Comparison of ENCODE assay signal across 8 mouse cellular contexts in the genomic region with DNA sequence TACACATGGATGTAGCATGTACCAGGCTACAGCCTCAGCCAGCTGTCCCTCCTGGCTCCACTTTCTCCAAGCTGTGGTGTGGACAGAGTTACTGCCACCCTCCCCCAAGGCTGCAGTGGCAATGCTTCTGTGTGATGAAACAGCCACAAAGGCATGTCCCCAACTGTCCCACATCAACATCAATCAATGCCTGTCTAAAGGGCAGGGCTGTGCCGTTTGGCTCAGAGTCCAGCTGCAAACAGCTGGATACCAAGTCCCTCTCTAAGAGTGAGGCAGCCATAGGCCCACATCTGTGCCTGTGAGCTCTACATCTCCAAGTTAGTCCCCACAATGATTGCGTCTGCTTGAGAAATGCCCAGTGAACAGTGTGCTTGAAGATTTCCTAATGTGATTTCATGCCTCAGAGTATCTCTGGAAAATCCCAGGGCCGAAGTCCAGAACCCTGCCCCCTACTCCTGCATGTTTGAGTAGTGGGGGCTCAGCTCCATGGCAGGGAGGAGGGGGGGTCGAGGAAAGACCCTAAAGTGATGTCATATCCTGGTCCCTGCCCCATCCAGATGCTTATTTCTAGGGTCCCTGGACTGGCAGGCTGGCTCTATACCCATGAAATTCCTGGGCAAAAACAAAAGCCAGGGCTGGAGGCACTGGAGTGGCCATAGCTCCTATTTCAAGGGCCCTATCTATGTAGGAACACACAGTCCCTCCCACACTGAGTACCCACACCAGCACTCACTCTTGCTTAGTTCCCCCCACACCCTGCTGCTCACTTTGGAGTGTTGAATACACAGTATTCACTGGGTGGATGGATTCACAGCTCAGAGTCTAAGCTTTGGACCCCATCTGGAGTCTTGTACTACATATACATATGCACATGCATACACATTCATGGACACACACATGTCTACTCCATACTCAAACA. TPM values are rescaled to one million over a fixed set of nuclear protein-coding genes. Genes with fewer than 3 reads are reported as not detected.
A peak's percentile ranks its signal among the peaks of the same experiment; 100 is the strongest.
DNase-seq lines count a peak whose midpoint lies in the region; ATAC-seq and TF ChIP-seq lines count a peak whose summit lies in the region.

No protein-coding gene starts in this region.

- H3ac ChIP-seq in myocyte (ENCODE audit: control insufficient read depth, insufficient read length): no peak overlapping the region

- H3K36me3 ChIP-seq in kidney, adult 2 months (ENCODE audit: control insufficient read depth, insufficient read depth, low read length): no peaks in the 10 kb centered on the region
- no peaks in the 10 kb centered on the region for H3K36me3 ChIP-seq in embryonic facial prominence, embryonic 11.5 days (replicated peaks; ENCODE audit: control insufficient read depth, insufficient read depth, low read depth, low read length)
- no peaks in the 10 kb centered on the region for H3K36me3 ChIP-seq in limb, embryonic 13.5 days
- peaks cover 10% of the 10 kb centered on the region for H3K36me3 ChIP-seq in myocyte (ENCODE audit: control insufficient read depth, insufficient read depth)

- TF ChIP-seq CTCF in kidney, adult 2 months (conservative IDR thresholded peaks at IDR 0.05; ENCODE audit: insufficient read depth, insufficient read length, low read depth, low read length): no peak

- H3K9me3 ChIP-seq in embryonic facial prominence, embryonic 11.5 days (replicated peaks; ENCODE audit: control insufficient read depth, low read length): no peaks in the 10 kb centered on the region
- H3K9me3 ChIP-seq in limb, embryonic 13.5 days: no peaks in the 10 kb centered on the region

- 19% methylated on average over 4 of the region's 4 CpGs for WGBS in kidney, adult 2 months
- 34% methylated on average over 4 of the region's 4 CpGs for WGBS in embryonic facial prominence, embryonic 11.5 days
- 32% methylated on average over 4 of the region's 4 CpGs for WGBS in limb, embryonic 13.5 days

- TF ChIP-seq POLR2A in kidney, adult 2 months (IDR thresholded peaks at IDR 0.05; ENCODE audit: low read depth, low read length): no peak
- no peak for TF ChIP-seq POLR2A in myocyte (IDR thresholded peaks at IDR 0.05; ENCODE audit: insufficient read length, low read depth)

- peak; percentile 31 for DNase-seq in kidney, adult 2 months
- no peak for DNase-seq in kidney, adult 11 months
- DNase-seq in embryonic facial prominence, embryonic 11.5 days (ENCODE audit: low spot score): no peak
- no peak for DNase-seq in frontal cortex, postnatal 25 days (ENCODE audit: low spot score in 2 of 2)
- DNase-seq in layer of hippocampus, adult 18-20 months (ENCODE audit: low spot score in 2 of 2): no peak
- DNase-seq in layer of hippocampus, postnatal 14 days (ENCODE audit: low spot score in 2 of 2): no peak

- no peak overlapping the region for H3K4me3 ChIP-seq in kidney, adult 2 months (ENCODE audit: insufficient read depth, low read depth, low read length)
- no peak overlapping the region for H3K4me3 ChIP-seq in embryonic facial prominence, embryonic 11.5 days (ENCODE audit: low read depth, low read length)
- no peak overlapping the region for H3K4me3 ChIP-seq in limb, embryonic 13.5 days
- no peak overlapping the region for H3K4me3 ChIP-seq in myocyte

- no peak overlapping the region for H3K4me2 ChIP-seq in embryonic facial prominence, embryonic 11.5 days (ENCODE audit: low read depth, low read length)
- H3K4me2 ChIP-seq in limb, embryonic 13.5 days (replicated peaks): no peak overlapping the region
- peak overlapping the region; percentile 35 for H3K4me2 ChIP-seq in myocyte (ENCODE audit: low read depth)

- H3K27me3 ChIP-seq in kidney, adult 2 months (replicated peaks; ENCODE audit: control insufficient read depth, insufficient read depth, low read length): no peaks in the 10 kb centered on the region
- H3K27me3 ChIP-seq in embryonic facial prominence, embryonic 11.5 days (ENCODE audit: control insufficient read depth, insufficient read depth, low read length): no peaks in the 10 kb centered on the region
- H3K27me3 ChIP-seq in limb, embryonic 13.5 days: no peaks in the 10 kb centered on the region
- H3K27me3 ChIP-seq in myocyte (ENCODE audit: control insufficient read depth, insufficient read depth, insufficient read length): no peaks in the 10 kb centered on the region

- peaks cover 30% of the 10 kb centered on the region for H3K4me1 ChIP-seq in kidney, adult 2 months (ENCODE audit: control insufficient read depth, insufficient read depth, low read length)
- peaks cover 5% of the 10 kb centered on the region; the same call in 1 of the 2 replicates for H3K4me1 ChIP-seq in embryonic facial prominence, embryonic 11.5 days (ENCODE audit: control insufficient read depth, insufficient read depth, low read length)
- H3K4me1 ChIP-seq in limb, embryonic 13.5 days: peaks cover 23% of the 10 kb centered on the region

- ATAC-seq in embryonic facial prominence, embryonic 11.5 days (replicated peaks; ENCODE audit: insufficient number of reproducible peaks, low FRiP score, low TSS enrichment, low read depth): no peak
- ATAC-seq in limb, embryonic 13.5 days (ENCODE audit: low FRiP score, low read depth): peak; percentile 45; the same call in 1 of the 2 replicates

- no peak overlapping the region for H3K27ac ChIP-seq in kidney, adult 2 months (ENCODE audit: insufficient read depth, low read depth, low read length)
- H3K27ac ChIP-seq in embryonic facial prominence, embryonic 11.5 days (replicated peaks; ENCODE audit: low read depth, low read length): no peak overlapping the region
- no peak overlapping the region for H3K27ac ChIP-seq in limb, embryonic 13.5 days

- peak overlapping the region; percentile 18 for H3K9ac ChIP-seq in embryonic facial prominence, embryonic 11.5 days (replicated peaks; ENCODE audit: low read length)
- no peak overlapping the region; the same call in 1 of the 2 replicates for H3K9ac ChIP-seq in limb, embryonic 13.5 days

- peaks cover 94% of the 10 kb centered on the region for H3K79me2 ChIP-seq in myocyte (ENCODE audit: control insufficient read depth, insufficient read depth)

TF ChIP-seq in myocyte, 11 proteins besides CTCF, POLR2A, EP300 and RAD21:
- TF ChIP-seq E2F4 (IDR thresholded peaks at IDR 0.05; ENCODE audit: insufficient read depth) (no peak), CEBPB (IDR thresholded peaks at IDR 0.05; ENCODE audit: insufficient read depth, poor library complexity, severe bottlenecking) (peak; percentile 16; the same call in 1 of the 2 replicates), MYOD1 (IDR thresholded peaks at IDR 0.05; ENCODE audit: control insufficient read depth in 1 of 3, insufficient read length in 2 of 3, low read depth in 2 of 3) (peak in 1 of 3 experiments; percentile 22), POLR2AphosphoS2 (IDR thresholded peaks at IDR 0.05; ENCODE audit: insufficient read length, low read depth) (peak; percentile 3), REST (IDR thresholded peaks at IDR 0.05; ENCODE audit: insufficient read depth, insufficient read length) (no peak), MYOG (IDR thresholded peaks at IDR 0.05; ENCODE audit: control insufficient read depth in 1 of 3, insufficient read depth in 1 of 3, insufficient read length in 2 of 3, low read depth in 2 of 3) (peak in 1 of 3 experiments; percentile 73), TCF3 (IDR thresholded peaks at IDR 0.05; ENCODE audit: insufficient read length, low read depth) (no peak)
TF ChIP-seq in myocyte: peak in this region for 4.

RNA-seq across cellular contexts. Expression of gene Col18a1, which starts 49.6 kb away (rescaled TPM):
- 114 and 138 TPM in 2 replicates for polyA plus RNA-seq in kidney, adult 2 months (2012; rRNA removed)
- 55.5 and 57.5 TPM in 2 replicates for polyA plus RNA-seq in embryonic facial prominence, embryonic 11.5 days (2014; fragmentation: Nextera tagmentation; extraction: Ambion mirVana)
- polyA plus RNA-seq in limb, embryonic 13.5 days (2015; fragmentation: Nextera tagmentation; extraction: Ambion mirVana): 79.0 and 87.8 TPM in 2 replicates
- 402 TPM for polyA plus RNA-seq in myocyte (2012; fragmentation: generic; extraction: Trizol)
- 1 to 10 TPM; 3.3 to 3.5 TPM for total RNA-seq in layer of hippocampus, adult 18-20 months (2021)
- total RNA-seq in layer of hippocampus, postnatal 14 days (2021): 1 to 10 TPM; 7.3 to 9.8 TPM
